Mouse (Mus musculus) retina, postnatal 7 days (tissue): ENCODE measurements around the gene Slx4ip.
"Not testable (repeated sequence)": the region's sequence is repeated elsewhere in the genome, so short reads cannot be mapped to it uniquely, and the experiment has no call there.

Source experiments
- DNase-seq: peaks from one replicate; pipeline ENCODE4 v3.0.0-alpha.2; 2012; ENCODE audit warnings: low read depth, low spot score

Gene Slx4ip

GRCm38 (mm10) chr2:136891068-136891950, at the start of gene Slx4ip, which contains the start of the genes AL731706.1 and Mkks:
TSS of gene Slx4ip (plus strand) at chr2:136891218.
TSS of gene AL731706.1 (minus strand) at chr2:136891389.
TSS of gene Mkks (minus strand) at chr2:136891389.
- peak; percentile 99 for DNase-seq

- no peak for DNase-seq
Observed at GRCm38 (mm10) chr2:136850366-136850765, 40.7 kb upstream of the Slx4ip start.

GRCm38 (mm10) chr2:136854543-136855388, 36.3 kb upstream of the Slx4ip start:
- no peak for DNase-seq

GRCm38 (mm10) chr2:136885579-136885978, 5.4 kb upstream of the Slx4ip start, which contains the start of gene AL731706.2:
TSS of gene AL731706.2 (minus strand) at chr2:136885679.
- no peak for DNase-seq

- DNase-seq: no peak
Observed at GRCm38 (mm10) chr2:136886846-136887245, 4.2 kb upstream of the Slx4ip start.

GRCm38 (mm10) chr2:136890716-136891067, 326 bp upstream of the Slx4ip start:
- not testable (repeated sequence) for DNase-seq

GRCm38 (mm10) chr2:136891951-136892371, 943 bp downstream of the Slx4ip start:
- DNase-seq: peak; percentile 97

GRCm38 (mm10) chr2:136894494-136894893, 3.5 kb downstream of the Slx4ip start:
- DNase-seq: no peak

GRCm38 (mm10) chr2:136896131-136896530, 5.1 kb downstream of the Slx4ip start:
- no peak for DNase-seq

GRCm38 (mm10) chr2:136908596-136908995, 17.6 kb downstream of the Slx4ip start:
- no peak for DNase-seq

GRCm38 (mm10) chr2:136909298-136909697, 18.3 kb downstream of the Slx4ip start:
- DNase-seq: no peak

GRCm38 (mm10) chr2:136911958-136912411, 21.0 kb downstream of the Slx4ip start:
- no peak for DNase-seq

- DNase-seq: no peak
Observed at GRCm38 (mm10) chr2:136913021-136913420, 22.0 kb downstream of the Slx4ip start.

- DNase-seq: no peak
Observed at GRCm38 (mm10) chr2:136914334-136914902, 23.4 kb downstream of the Slx4ip start.

- DNase-seq: no peak
Observed at GRCm38 (mm10) chr2:136919433-136919832, 28.4 kb downstream of the Slx4ip start.

GRCm38 (mm10) chr2:136920257-136920993, 29.4 kb downstream of the Slx4ip start:
- DNase-seq: no peak

GRCm38 (mm10) chr2:136921003-136921408, 30.0 kb downstream of the Slx4ip start:
- DNase-seq: no peak

GRCm38 (mm10) chr2:136936391-136937288, 45.6 kb downstream of the Slx4ip start:
- DNase-seq: no peak

- no peak for DNase-seq
Observed at GRCm38 (mm10) chr2:136938249-136938648, 47.2 kb downstream of the Slx4ip start.

- DNase-seq: no peak
Observed at GRCm38 (mm10) chr2:136946297-136946696, 55.3 kb downstream of the Slx4ip start.
